Mouse (Mus musculus) heart, embryonic 16.5 days (tissue): Measurements from ENCODE around the gene Sbf2. TPM values are rescaled to one million over a fixed set of nuclear protein-coding genes. Genes with fewer than 3 reads are reported as not detected.
A peak's percentile ranks its signal among the peaks of the same experiment; 100 is the strongest.

ENCODE experiments used
- ATAC-seq: fragments of 200-750 bp; cut with Nextera tagmentation; replicated peaks from 2 replicates; pipeline ENCODE4 v1.8.0; 2017; ENCODE audit warnings: moderate number of reproducible peaks; ENCODE audit not compliant: insufficient read depth, low FRiP score; ENCODE audit errors: extremely low read depth
- H3K27ac ChIP-seq: fragments of 300-500 bp; sonication (generic); 2 replicates; pipeline ENCODE4 v1.5.1; 2014; ENCODE audit warnings: mild to moderate bottlenecking, low read length, control low read depth, moderate library complexity
- H3K27me3 ChIP-seq: fragments of 300-500 bp; sonication (generic); 2 replicates; pipeline ENCODE4 v1.6.1; 2014; ENCODE audit warnings: low read length, mixed read lengths; ENCODE audit not compliant: control insufficient read depth, insufficient read depth
- H3K36me3 ChIP-seq: fragments of 300-500 bp; sonication (generic); 2 replicates; pipeline ENCODE4 v1.6.1; 2014; ENCODE audit not compliant: control insufficient read depth, insufficient read depth
- H3K4me1 ChIP-seq: fragments of 300-500 bp; sonication (generic); 2 replicates; pipeline ENCODE4 v1.6.1; 2014; ENCODE audit warnings: low read length, mixed read lengths; ENCODE audit not compliant: control insufficient read depth, insufficient read depth
- H3K4me2 ChIP-seq: fragments of 300-500 bp; sonication (generic); 2 replicates; pipeline ENCODE4 v1.6.1; 2014; ENCODE audit warnings: low read depth, mild to moderate bottlenecking, control low read depth, low read length
- H3K4me3 ChIP-seq: fragments of 300-500 bp; sonication (generic); 2 replicates; pipeline ENCODE4 v1.5.1; 2014; ENCODE audit warnings: mild to moderate bottlenecking, control low read depth, low read length
- H3K9ac ChIP-seq: fragments of 300-500 bp; sonication (generic); 2 replicates; pipeline ENCODE4 v1.6.1; 2014; ENCODE audit warnings: low read length, control low read depth
- H3K9me3 ChIP-seq: fragments of 300-500 bp; sonication (generic); replicated peaks from 2 replicates; pipeline ENCODE4 v1.6.1; 2016; ENCODE audit warnings: low read length; ENCODE audit not compliant: control insufficient read depth
- WGBS: fragments of 180-500 bp; shearing (Covaris S2); extraction: QIAGEN DNeasy Blood & Tissue Kit; methylation state at CpG from one replicate; pipeline ENCODE4 v1.1.7; 2014; 5-methylcytosine and 5-hydroxymethylcytosine counted together
- polyA plus RNA-seq: library from polyadenylated mRNA; unstranded; fragments of >200 nt; fragmentation: Nextera tagmentation; extraction: Ambion mirVana; gene quantifications from 2 replicates; pipeline ENCODE4 v1.2.1, GENCODE M21; 2015

Gene Sbf2
- polyA plus RNA-seq, 1 experiment from 2014 or later, result 30.8 TPM

- Histone ChIP-seq H3K4me3 (no peak overlapping the region), H3K9ac (no peak overlapping the region), H3K4me2 (no peak overlapping the region), H3K36me3 (peaks cover 9% of the 10 kb centered on the region), H3K27me3 (no peaks in the 10 kb centered on the region), H3K27ac (no peak overlapping the region), H3K4me1 (peaks cover 12% of the 10 kb centered on the region), H3K9me3 (no peaks in the 10 kb centered on the region)
- ATAC-seq, result no peak
Measured at GRCm38 (mm10) chr7:110267014-110267413, 347.7 kb downstream of the Sbf2 start.

- Histone ChIP-seq H3K4me2 (no peak overlapping the region), H3K4me3 (no peak overlapping the region), H3K9ac (no peak overlapping the region), H3K27me3 (no peaks in the 10 kb centered on the region), H3K36me3 (peaks cover 9% of the 10 kb centered on the region), H3K27ac (no peak overlapping the region), H3K4me1 (peaks cover 17% of the 10 kb centered on the region), H3K9me3 (no peaks in the 10 kb centered on the region)
- ATAC-seq, result no peak
- 25% methylated on average over 7 of the region's 7 CpGs for WGBS
Measured at GRCm38 (mm10) chr7:110265796-110266195, 348.9 kb downstream of the Sbf2 start.

- WGBS, result 55% methylated on average over 1 of the region's 1 CpGs
- no peak overlapping the region for H3K27ac ChIP-seq
- H3K27me3 ChIP-seq, result no peaks in the 10 kb centered on the region
- no peak overlapping the region for H3K4me2 ChIP-seq
- no peak overlapping the region for H3K9ac ChIP-seq
- H3K4me3 ChIP-seq, result no peak overlapping the region
- ATAC-seq, result no peak
- no peaks in the 10 kb centered on the region for H3K9me3 ChIP-seq
- no peaks in the 10 kb centered on the region for H3K36me3 ChIP-seq
- H3K4me1 ChIP-seq, result peaks cover 23% of the 10 kb centered on the region
Measured at GRCm38 (mm10) chr7:110263474-110263873, 351.2 kb downstream of the Sbf2 start.

GRCm38 (mm10) chr7:110262661-110263060, 352.1 kb downstream of the Sbf2 start:
- no peak overlapping the region for H3K27ac ChIP-seq
- H3K9me3 ChIP-seq, result no peaks in the 10 kb centered on the region
- no peaks in the 10 kb centered on the region for H3K36me3 ChIP-seq
- 54% methylated on average over 1 of the region's 1 CpGs for WGBS
- peaks cover 23% of the 10 kb centered on the region for H3K4me1 ChIP-seq
- H3K4me2 ChIP-seq, result no peak overlapping the region
- H3K4me3 ChIP-seq, result no peak overlapping the region
- ATAC-seq, result no peak
- H3K9ac ChIP-seq, result no peak overlapping the region
- no peaks in the 10 kb centered on the region for H3K27me3 ChIP-seq

- Histone ChIP-seq H3K4me2 (no peak overlapping the region), H3K9me3 (no peaks in the 10 kb centered on the region), H3K27me3 (no peaks in the 10 kb centered on the region), H3K36me3 (no peaks in the 10 kb centered on the region), H3K4me3 (no peak overlapping the region), H3K27ac (no peak overlapping the region), H3K4me1 (peaks cover 25% of the 10 kb centered on the region), H3K9ac (no peak overlapping the region)
- WGBS, result 60% methylated on average over 4 of the region's 4 CpGs
- ATAC-seq, result no peak
Measured at GRCm38 (mm10) chr7:110261807-110262206, 352.9 kb downstream of the Sbf2 start.

GRCm38 (mm10) chr7:110259966-110260711, 354.6 kb downstream of the Sbf2 start:
- peaks cover 22% of the 10 kb centered on the region for H3K4me1 ChIP-seq
- H3K27me3 ChIP-seq, result no peaks in the 10 kb centered on the region
- peak overlapping the region; percentile 79 for H3K27ac ChIP-seq
- no peaks in the 10 kb centered on the region for H3K9me3 ChIP-seq
- no peak overlapping the region for H3K4me2 ChIP-seq
- no peak overlapping the region for H3K4me3 ChIP-seq
- peak; percentile 52; the same call in 1 of the 2 replicates for ATAC-seq
- peaks cover 3% of the 10 kb centered on the region for H3K36me3 ChIP-seq
- no peak overlapping the region for H3K9ac ChIP-seq
- 62% methylated on average over 4 of the region's 4 CpGs for WGBS

GRCm38 (mm10) chr7:110258196-110258950, 356.3 kb downstream of the Sbf2 start:
- Histone ChIP-seq H3K9ac (no peak overlapping the region), H3K4me1 (peaks cover 27% of the 10 kb centered on the region), H3K27ac (no peak overlapping the region), H3K27me3 (no peaks in the 10 kb centered on the region), H3K9me3 (no peaks in the 10 kb centered on the region), H3K36me3 (peaks cover 3% of the 10 kb centered on the region), H3K4me2 (no peak overlapping the region), H3K4me3 (no peak overlapping the region)
- ATAC-seq, result no peak
- WGBS, result 66% methylated on average over 11 of the region's 11 CpGs

Other genes with a start within 250 kb of the Sbf2 start
- gene Adm, start 12.7 kb upstream of the Sbf2 start, polyA plus RNA-seq, result 22.6 and 25.8 TPM in 2 replicates
- gene Ampd3, start 153.3 kb upstream of the Sbf2 start, polyA plus RNA-seq, result 10.2 and 11.1 TPM in 2 replicates
- 30.7 and 32.8 TPM in 2 replicates for gene Rnf141, start 229.5 kb upstream of the Sbf2 start, polyA plus RNA-seq
- gene Lyve1, start 248.3 kb upstream of the Sbf2 start, polyA plus RNA-seq, result 13.1 and 14.0 TPM in 2 replicates